Mouse (Mus musculus) lung, adult 2 months (tissue): Measurements from ENCODE around the gene Slc22a1.

Experiments
- CTCF ChIP-seq: fragments of 200-500 bp; IDR thresholded peaks from 2 replicates; pipeline ENCODE4 v1.5.1; 2011; ENCODE audit warnings: mild to moderate bottlenecking, low read length, control low read depth; ENCODE audit not compliant: insufficient read depth
- POLR2A ChIP-seq: fragments of 200-500 bp; IDR thresholded peaks from 2 replicates; pipeline ENCODE4 v1.6.1; 2011; ENCODE audit warnings: low read depth, mild to moderate bottlenecking, control low read depth, low read length, borderline replicate concordance; ENCODE audit errors: extremely low read depth

DNA sequence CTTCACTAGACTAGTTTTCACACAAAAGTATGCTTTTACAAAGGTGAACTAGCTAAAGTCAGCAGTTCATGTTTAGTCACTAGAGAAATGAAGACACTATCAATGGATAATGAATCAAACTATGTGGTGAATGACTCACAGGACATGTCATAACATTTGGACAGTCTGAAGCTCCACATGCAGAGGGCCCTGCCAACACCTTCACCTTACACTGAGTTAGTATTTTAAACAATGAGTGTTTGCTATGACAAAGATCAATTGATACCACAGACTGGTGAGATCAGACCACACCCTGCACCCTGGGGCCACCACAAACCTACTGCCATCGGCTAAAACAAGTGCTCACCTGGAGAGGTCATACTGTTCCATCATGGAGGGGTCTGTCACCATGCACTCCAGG is 39.4 kb upstream of the Slc22a1 start:
- TF ChIP-seq CTCF = no peak
- no peak for TF ChIP-seq POLR2A
